Mouse (Mus musculus): ENCODE results near the gene Olfr384. TPM values are rescaled to one million over a fixed set of nuclear protein-coding genes. Genes with fewer than 3 reads are reported as not detected.
"Not testable (repeated sequence)": the region's sequence is repeated elsewhere in the genome, so short reads cannot be mapped to it uniquely, and the experiment has no call there.

The Olfr384 gene
- not detected in 2 replicates for polyA plus RNA-seq (2012; ENCODE audit: insufficient read depth, insufficient read length, missing spikeins)

- Histone ChIP-seq H3K27ac (ENCODE audit: insufficient read depth, low read depth, low read length) (no peak within 1 kb of the TSS), H3K4me3 (ENCODE audit: insufficient read depth, low read length) (no peak within 1 kb of the TSS), H3K4me1 (ENCODE audit: control insufficient read depth, insufficient read depth, low read length) (no peaks in the 10 kb centered on the region)
- no peak for TF ChIP-seq POLR2A (IDR thresholded peaks at IDR 0.05; ENCODE audit: borderline replicate concordance, low read depth, low read length)
- no peak for TF ChIP-seq CTCF (IDR thresholded peaks at IDR 0.05; ENCODE audit: low read depth, low read length)
Measured at GRCm38 (mm10) chr11:73598294-73598693, at the start of gene Olfr384. TSS of gene Olfr384 (plus strand) at chr11:73598594.

GRCm38 (mm10) chr11:73579871-73580270, 18.5 kb upstream of the Olfr384 start:
- no peak overlapping the region for H3K4me3 ChIP-seq (ENCODE audit: insufficient read depth, low read length)

GRCm38 (mm10) chr11:73583188-73583587, 15.2 kb upstream of the Olfr384 start:
- H3K4me3 ChIP-seq (ENCODE audit: insufficient read depth, low read length); H3K4me1 ChIP-seq (ENCODE audit: control insufficient read depth, insufficient read depth, low read length); H3K27ac ChIP-seq (ENCODE audit: insufficient read depth, low read depth, low read length): not testable (repeated sequence)

More at GRCm38 (mm10) chr11:73579871-73580270, 18.5 kb upstream of the Olfr384 start:
- TF ChIP-seq POLR2A (IDR thresholded peaks at IDR 0.05; ENCODE audit: borderline replicate concordance, low read depth, low read length) (no peak), CTCF (IDR thresholded peaks at IDR 0.05; ENCODE audit: low read depth, low read length) (no peak)
- Histone ChIP-seq H3K4me1 (ENCODE audit: control insufficient read depth, insufficient read depth, low read length) (no peaks in the 10 kb centered on the region), H3K27ac (ENCODE audit: insufficient read depth, low read depth, low read length) (no peak overlapping the region)

- no peak for TF ChIP-seq POLR2A (IDR thresholded peaks at IDR 0.05; ENCODE audit: borderline replicate concordance, low read depth, low read length)
- no peak for TF ChIP-seq CTCF (IDR thresholded peaks at IDR 0.05; ENCODE audit: low read depth, low read length)
- H3K4me1 ChIP-seq (ENCODE audit: control insufficient read depth, insufficient read depth, low read length) = no peaks in the 10 kb centered on the region
- no peak within 1 kb of the TSS for H3K4me3 ChIP-seq (ENCODE audit: insufficient read depth, low read length)
- no peak within 1 kb of the TSS for H3K27ac ChIP-seq (ENCODE audit: insufficient read depth, low read depth, low read length)
Measured at GRCm38 (mm10) chr11:73592908-73593307, 5.5 kb upstream of the Olfr384 start, which contains the start of gene Olfr385. TSS of gene Olfr385 (minus strand) at chr11:73593008.

Other genes with a start within 250 kb of the Olfr384 start
- gene Olfr20, start 247.8 kb upstream of the Olfr384 start, polyA plus RNA-seq (2012; ENCODE audit: insufficient read depth, insufficient read length, missing spikeins) = not detected in 2 replicates
- gene Olfr376, start 227.3 kb upstream of the Olfr384 start, polyA plus RNA-seq (2012; ENCODE audit: insufficient read depth, insufficient read length, missing spikeins) = not detected in 2 replicates
- gene Olfr1, start 199.0 kb upstream of the Olfr384 start, polyA plus RNA-seq (2012; ENCODE audit: insufficient read depth, insufficient read length, missing spikeins) = not detected in 2 replicates
- gene Olfr378, start 170.1 kb upstream of the Olfr384 start, polyA plus RNA-seq (2012; ENCODE audit: insufficient read depth, insufficient read length, missing spikeins) = not detected in 2 replicates
- not detected in 2 replicates for gene Olfr380, start 141.1 kb upstream of the Olfr384 start, polyA plus RNA-seq (2012; ENCODE audit: insufficient read depth, insufficient read length, missing spikeins)
- gene Olfr381, start 107.0 kb upstream of the Olfr384 start, polyA plus RNA-seq (2012; ENCODE audit: insufficient read depth, insufficient read length, missing spikeins) = not detected in 2 replicates
- not detected in 2 replicates for gene Olfr382, start 81.4 kb upstream of the Olfr384 start, polyA plus RNA-seq (2012; ENCODE audit: insufficient read depth, insufficient read length, missing spikeins)
- not detected in 2 replicates for gene Olfr385, start 5.6 kb upstream of the Olfr384 start, polyA plus RNA-seq (2012; ENCODE audit: insufficient read depth, insufficient read length, missing spikeins)
- gene Zfp735, start 90.2 kb downstream of the Olfr384 start, polyA plus RNA-seq (2012; ENCODE audit: insufficient read depth, insufficient read length, missing spikeins) = 0.21 TPM in 1 of 2 replicates, not detected in the other
- not detected in 2 replicates for gene Olfr389, start 182.1 kb downstream of the Olfr384 start, polyA plus RNA-seq (2012; ENCODE audit: insufficient read depth, insufficient read length, missing spikeins)
- gene Olfr390, start 184.4 kb downstream of the Olfr384 start, polyA plus RNA-seq (2012; ENCODE audit: insufficient read depth, insufficient read length, missing spikeins) = not detected in 2 replicates
- not detected in 2 replicates for gene Olfr391-ps, start 204.5 kb downstream of the Olfr384 start, polyA plus RNA-seq (2012; ENCODE audit: insufficient read depth, insufficient read length, missing spikeins)
- not detected in 2 replicates for gene Olfr392, start 218.5 kb downstream of the Olfr384 start, polyA plus RNA-seq (2012; ENCODE audit: insufficient read depth, insufficient read length, missing spikeins)